Mouse (Mus musculus) midbrain, embryonic 12.5 days (tissue): ENCODE measurements around the gene Gm9803. TPM values are rescaled to one million over a fixed set of nuclear protein-coding genes. Genes with fewer than 3 reads are reported as not detected.
"Not testable (repeated sequence)": the region's sequence is repeated elsewhere in the genome, so short reads cannot be mapped to it uniquely, and the experiment has no call there.

Experiments used
- ATAC-seq: fragments of 200-750 bp; cut with Nextera tagmentation; 2 replicates; pipeline ENCODE4 v1.8.0; 2017; ENCODE audit warnings: low read depth, moderate TSS enrichment, moderate library complexity; ENCODE audit not compliant: low FRiP score
- H3K27ac ChIP-seq: fragments of 300-500 bp; sonication (generic); replicated peaks from 2 replicates; pipeline ENCODE4 v1.5.1; 2016; ENCODE audit warnings: mild to moderate bottlenecking
- H3K27me3 ChIP-seq: fragments of 300-500 bp; sonication (generic); 2 replicates; pipeline ENCODE4 v1.6.1; 2016; ENCODE audit warnings: mild to moderate bottlenecking
- H3K36me3 ChIP-seq: fragments of 300-500 bp; sonication (generic); 2 replicates; pipeline ENCODE4 v1.6.1; 2016
- H3K4me1 ChIP-seq: fragments of 300-500 bp; sonication (generic); 2 replicates; pipeline ENCODE4 v1.6.1; 2016
- H3K4me2 ChIP-seq: fragments of 300-500 bp; sonication (generic); replicated peaks from 2 replicates; pipeline ENCODE4 v1.6.1; 2016; ENCODE audit warnings: mild to moderate bottlenecking, moderate library complexity
- H3K4me3 ChIP-seq: fragments of 300-500 bp; sonication (generic); 2 replicates; pipeline ENCODE4 v1.5.1; 2016; ENCODE audit warnings: mild to moderate bottlenecking
- H3K9ac ChIP-seq: fragments of 300-500 bp; sonication (generic); replicated peaks from 2 replicates; pipeline ENCODE4 v1.6.1; 2016; ENCODE audit warnings: mild to moderate bottlenecking, moderate library complexity
- H3K9me3 ChIP-seq: fragments of 300-500 bp; sonication (generic); 2 replicates; pipeline ENCODE4 v1.6.1; 2016; ENCODE audit warnings: mild to moderate bottlenecking
- WGBS: fragments of 180-500 bp; shearing (Covaris S2); methylation state at CpG from one replicate; pipeline ENCODE4 v1.1.7; 2016; 5-methylcytosine and 5-hydroxymethylcytosine counted together
- polyA plus RNA-seq: library from polyadenylated mRNA; unstranded; fragments of >200 nt; fragmentation: Nextera tagmentation; extraction: Ambion mirVana; gene quantifications from 2 replicates; pipeline ENCODE4 v1.2.1, GENCODE M21; 2016

Gm9803 gene
- 11.5 and 15.8 TPM in 2 replicates for polyA plus RNA-seq

DNA sequence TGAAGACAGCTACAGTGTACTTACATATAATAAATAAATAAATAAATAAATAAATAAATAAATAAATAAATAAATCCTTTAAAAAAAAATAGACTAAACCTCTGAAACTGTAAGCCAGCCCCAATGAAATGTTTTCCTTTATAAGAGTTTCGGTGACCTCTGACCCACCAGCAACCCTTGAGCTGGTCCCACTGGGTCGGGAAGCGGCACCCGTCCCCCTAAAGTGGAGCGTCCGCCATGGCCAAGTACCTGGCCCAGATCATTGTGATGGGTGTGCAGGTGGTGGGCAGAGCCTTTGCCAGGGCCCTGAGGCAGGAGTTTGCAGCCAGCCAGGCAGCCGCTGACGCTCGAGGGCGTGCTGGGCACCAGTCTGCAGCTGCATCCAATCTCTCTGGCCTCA, at the start of gene Gm9803:
Gene Gm9803, plus strand, starts transcription at position 154 of the 400 bp plus-strand sequence.
- H3K27ac ChIP-seq, H3K9ac ChIP-seq, H3K9me3 ChIP-seq, ATAC-seq, H3K4me2 ChIP-seq, H3K27me3 ChIP-seq, H3K4me3 ChIP-seq: not testable (repeated sequence)
- peaks cover 14% of the 10 kb centered on the region for H3K36me3 ChIP-seq
- WGBS, result 96% methylated on average over 10 of the region's 10 CpGs
- peaks cover 21% of the 10 kb centered on the region for H3K4me1 ChIP-seq

DNA sequence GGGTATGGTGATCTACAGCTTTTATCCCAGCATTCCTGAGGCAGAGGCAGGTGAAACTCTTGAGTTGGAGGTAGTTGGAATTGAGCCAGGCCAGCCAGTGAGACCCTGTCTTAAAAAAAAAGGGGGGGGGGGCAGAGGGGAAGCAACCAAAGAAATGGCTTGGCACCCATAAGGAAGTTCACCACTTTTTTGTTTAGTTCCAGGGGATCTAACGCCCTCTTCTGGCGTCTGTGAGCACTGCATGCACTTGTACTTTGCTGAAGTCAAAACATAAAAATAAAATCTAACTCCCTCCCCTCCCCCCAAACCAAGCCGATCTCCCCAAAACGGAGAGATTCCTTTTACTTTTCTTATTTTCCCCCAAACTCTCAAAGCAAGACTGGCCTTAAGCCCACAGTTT, 48.5 kb upstream of the Gm9803 start:
- no peak for ATAC-seq
- Histone ChIP-seq H3K9ac (no peak overlapping the region), H3K27ac (no peak overlapping the region), H3K4me3 (no peak overlapping the region), H3K4me2 (no peak overlapping the region), H3K27me3 (no peaks in the 10 kb centered on the region), H3K36me3 (no peaks in the 10 kb centered on the region), H3K4me1 (peaks cover 14% of the 10 kb centered on the region), H3K9me3 (no peaks in the 10 kb centered on the region)
- 55% methylated on average over 4 of the region's 4 CpGs for WGBS

DNA sequence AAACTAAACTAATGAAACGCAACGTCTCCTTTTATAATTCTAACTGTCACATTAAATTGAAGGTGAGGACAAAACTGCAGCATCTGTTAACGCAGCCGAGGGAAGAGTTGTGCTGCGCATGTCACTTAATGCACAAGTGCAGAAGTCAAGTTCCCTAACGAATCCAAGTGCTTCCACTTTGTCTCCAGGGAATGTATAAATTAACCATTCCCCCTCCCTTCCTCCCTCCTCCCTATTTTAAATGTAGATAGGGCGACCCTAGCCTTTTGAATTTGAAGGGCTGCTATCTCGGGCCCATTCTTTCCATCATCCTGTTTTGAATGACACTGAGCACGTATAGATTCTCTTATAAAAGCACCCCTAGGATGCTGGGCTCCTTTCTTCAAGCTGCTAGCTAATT, 46.4 kb upstream of the Gm9803 start:
- Histone ChIP-seq H3K4me1 (peaks cover 34% of the 10 kb centered on the region), H3K9me3 (no peaks in the 10 kb centered on the region), H3K27me3 (no peaks in the 10 kb centered on the region), H3K27ac (peak overlapping the region; percentile 98), H3K4me3 (peak overlapping the region; percentile 75), H3K4me2 (peak overlapping the region; percentile 93), H3K36me3 (no peaks in the 10 kb centered on the region), H3K9ac (peak overlapping the region; percentile 93; the same call in 1 of the 2 replicates)
- no peak for ATAC-seq
- WGBS, result 2% methylated on average over 9 of the region's 9 CpGs

DNA sequence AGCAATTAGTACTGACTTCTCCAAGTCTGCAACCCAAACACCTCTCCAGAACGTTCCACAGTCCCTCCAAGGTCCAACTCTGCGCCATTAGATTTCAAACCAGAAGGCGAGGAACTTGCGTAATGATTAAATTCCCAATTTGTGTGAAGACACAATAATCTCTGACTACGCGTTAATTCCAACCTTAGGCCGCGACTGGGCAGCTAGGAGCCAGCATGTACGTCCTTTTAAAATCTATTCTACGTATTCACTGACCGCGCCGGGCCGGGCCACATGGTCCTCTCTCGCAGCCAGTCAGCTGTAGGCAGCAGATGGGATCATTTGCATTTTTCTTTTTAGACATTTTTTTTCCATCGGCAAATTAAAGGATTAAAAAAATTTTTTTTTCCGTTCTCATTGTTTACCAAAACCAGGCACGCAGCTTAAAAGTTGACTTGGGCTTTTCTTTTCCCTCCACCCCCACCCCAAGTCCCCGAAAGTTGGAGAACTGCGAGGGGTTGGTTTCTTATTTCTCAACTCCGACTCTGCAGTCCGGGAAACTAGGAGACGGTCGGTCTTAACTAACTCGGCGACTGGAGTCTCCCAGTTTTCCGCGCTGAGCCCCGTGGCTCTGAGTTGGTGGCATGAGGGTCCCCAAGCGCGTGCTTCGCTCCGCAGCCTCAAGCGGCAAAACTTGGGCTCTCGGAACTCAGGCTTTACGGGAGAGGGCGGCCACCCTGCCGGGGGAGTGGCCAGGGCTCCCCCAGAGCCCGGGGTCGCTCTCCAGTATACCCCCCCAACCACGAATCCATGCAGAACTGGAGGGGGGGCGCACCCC, 45.8 kb upstream of the Gm9803 start:
- Histone ChIP-seq H3K9me3 (no peaks in the 10 kb centered on the region), H3K9ac (peak overlapping the region; percentile 93), H3K36me3 (no peaks in the 10 kb centered on the region), H3K27ac (peak overlapping the region; percentile 98), H3K4me1 (peaks cover 38% of the 10 kb centered on the region), H3K27me3 (no peaks in the 10 kb centered on the region), H3K4me2 (peak overlapping the region; percentile 93), H3K4me3 (peak overlapping the region; percentile 75)
- under 1% methylated on average over 42 of the region's 42 CpGs for WGBS
- ATAC-seq, result peak; percentile 67

DNA sequence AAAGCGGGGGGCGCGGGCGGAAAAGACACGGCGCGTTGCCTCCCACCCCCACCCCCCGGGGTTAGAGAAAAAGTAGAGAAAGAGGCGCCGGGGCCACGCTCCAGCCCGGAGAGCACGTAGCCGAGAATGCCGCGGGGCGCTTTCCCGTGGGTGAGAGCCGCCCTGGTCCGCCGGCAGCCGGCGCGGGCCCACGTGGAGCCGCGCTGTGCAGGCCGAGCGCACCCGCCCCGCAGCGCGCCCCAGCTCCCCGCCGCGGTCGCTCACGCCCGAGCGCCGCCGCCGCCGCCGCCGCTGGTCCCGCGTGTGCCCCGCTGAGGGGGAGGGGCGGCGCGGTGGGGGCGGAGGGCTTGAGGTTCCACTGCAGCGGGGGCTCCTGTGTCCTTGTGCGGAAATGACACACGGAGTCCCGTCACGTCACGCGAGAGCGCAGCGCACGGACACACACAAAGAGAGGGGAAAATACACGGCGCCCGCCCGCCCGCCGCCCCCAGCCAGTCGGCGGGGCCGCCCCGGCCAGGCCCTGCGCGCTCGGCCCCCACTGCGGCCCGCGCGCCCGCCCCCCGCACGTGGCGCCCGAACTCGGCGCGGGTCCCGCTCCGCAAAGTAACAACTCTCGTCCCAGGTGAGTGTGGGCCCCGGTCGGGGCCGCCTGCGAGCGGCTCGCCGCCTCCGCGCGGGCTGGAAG, 45.0 kb upstream of the Gm9803 start, which contains the start of gene Bend3:
Gene Bend3, plus strand, starts transcription at position 81 of the 685 bp plus-strand sequence.
- ATAC-seq, result peak; percentile 51
- WGBS, result under 1% methylated on average over 65 of the region's 101 CpGs
- Histone ChIP-seq H3K9me3 (no peaks in the 10 kb centered on the region), H3K4me1 (peaks cover 45% of the 10 kb centered on the region), H3K36me3 (no peaks in the 10 kb centered on the region), H3K4me3 (peak within 1 kb of the TSS; percentile 75), H3K4me2 (peak within 1 kb of the TSS; percentile 93), H3K27ac (peak within 1 kb of the TSS; percentile 98), H3K9ac (peak within 1 kb of the TSS; percentile 93), H3K27me3 (no peaks in the 10 kb centered on the region)

DNA sequence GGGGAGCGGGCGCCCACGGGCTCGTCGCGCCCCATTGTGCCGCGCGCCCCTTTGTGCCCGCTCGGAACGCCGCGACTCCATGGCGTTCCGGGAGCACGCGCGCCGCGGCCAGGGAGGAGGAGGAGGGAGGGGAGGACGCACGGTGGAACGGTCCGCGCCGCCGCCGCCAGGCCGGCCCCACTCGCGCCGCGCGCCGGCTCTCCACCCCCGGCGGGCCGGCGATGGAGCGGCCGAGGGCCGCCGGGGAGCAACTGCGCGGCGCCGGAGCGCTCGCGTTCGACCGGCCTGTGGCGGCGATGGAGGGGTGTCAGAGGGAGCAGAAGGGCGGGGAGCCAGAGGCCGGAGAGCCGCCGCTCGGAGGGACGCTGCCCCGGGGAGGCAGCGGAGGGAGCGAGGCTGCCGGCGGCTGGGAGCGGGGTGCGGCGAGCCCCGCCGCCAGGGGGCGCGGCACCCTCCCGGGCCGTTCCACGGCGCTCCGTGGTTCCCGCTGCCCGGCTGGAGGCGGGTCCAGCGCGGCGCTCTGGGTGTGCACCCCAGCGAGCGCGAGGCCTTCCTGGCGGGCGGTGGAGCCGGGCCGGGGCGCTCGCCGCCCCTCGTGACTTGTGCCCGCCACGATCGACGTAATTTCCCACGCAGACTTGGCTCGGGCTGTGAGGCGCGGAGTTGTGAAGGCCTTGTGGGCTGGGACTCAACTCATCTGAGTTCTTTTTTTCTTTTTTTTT, 44.3 kb upstream of the Gm9803 start:
- Histone ChIP-seq H3K4me3 (peak overlapping the region; percentile 75), H3K36me3 (no peaks in the 10 kb centered on the region), H3K9me3 (no peaks in the 10 kb centered on the region), H3K9ac (peak overlapping the region; percentile 93), H3K4me2 (peak overlapping the region; percentile 93), H3K27ac (peak overlapping the region; percentile 98), H3K4me1 (peaks cover 45% of the 10 kb centered on the region), H3K27me3 (no peaks in the 10 kb centered on the region)
- ATAC-seq, result peak; percentile 76
- under 1% methylated on average over 98 of the region's 103 CpGs for WGBS

DNA sequence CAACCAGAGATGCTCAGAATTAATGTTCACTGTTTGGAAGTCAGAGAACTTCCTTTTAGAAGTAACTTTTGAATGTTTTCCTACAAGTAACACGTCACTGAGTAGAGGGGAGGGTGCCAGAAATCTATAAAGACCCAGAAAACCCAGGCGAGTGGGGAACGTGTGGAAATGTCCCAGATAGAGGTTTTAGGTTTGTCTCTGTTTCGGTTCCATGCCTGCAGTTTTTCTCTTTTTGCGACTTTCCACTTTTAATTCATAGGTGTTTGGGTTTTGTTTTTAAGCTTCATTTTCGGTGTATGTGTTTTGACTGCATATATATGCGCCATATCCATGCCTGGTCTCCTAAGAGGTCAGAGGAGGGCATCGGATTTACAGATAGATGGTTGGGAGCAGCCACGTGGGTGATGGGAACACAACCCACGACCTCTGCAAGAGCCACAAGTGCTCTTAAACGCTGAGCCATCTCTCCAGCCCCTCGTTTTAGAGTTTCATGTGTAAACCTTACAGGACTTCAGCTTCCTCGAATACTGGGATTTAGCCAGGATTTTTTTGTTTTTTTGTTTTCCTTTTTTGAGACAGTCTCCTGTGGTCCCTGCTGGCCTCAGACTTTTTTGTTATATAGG, 43.5 kb upstream of the Gm9803 start:
- H3K27ac ChIP-seq, result peak overlapping the region; percentile 98
- no peak for ATAC-seq
- H3K36me3 ChIP-seq, result no peaks in the 10 kb centered on the region
- WGBS, result 2% methylated on average over 13 of the region's 13 CpGs
- H3K27me3 ChIP-seq, result no peaks in the 10 kb centered on the region
- peaks cover 45% of the 10 kb centered on the region for H3K4me1 ChIP-seq
- peak overlapping the region; percentile 93 for H3K4me2 ChIP-seq
- peak overlapping the region; percentile 93 for H3K9ac ChIP-seq
- H3K9me3 ChIP-seq, result no peaks in the 10 kb centered on the region
- peak overlapping the region; percentile 75 for H3K4me3 ChIP-seq

DNA sequence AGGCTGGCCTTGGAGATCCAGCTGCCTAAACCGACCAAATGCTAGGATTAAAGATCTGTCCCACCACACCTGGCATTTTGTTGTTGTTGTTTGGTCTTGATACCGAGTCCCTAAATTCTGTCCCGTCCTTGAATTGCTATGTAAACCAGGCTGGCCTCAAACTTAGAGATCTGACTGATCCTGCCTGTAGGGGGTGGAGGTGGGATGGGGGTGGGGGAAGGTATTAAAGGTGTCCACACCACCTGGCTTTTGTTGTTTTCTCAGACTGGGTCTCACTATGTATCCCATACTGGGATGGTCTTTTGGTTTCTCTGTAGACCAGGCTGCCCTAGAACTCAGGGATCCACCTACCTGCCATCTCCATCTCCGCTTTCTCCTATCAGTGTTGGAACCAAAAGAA, 42.7 kb upstream of the Gm9803 start:
- Histone ChIP-seq H3K4me2 (peak overlapping the region; percentile 93), H3K27me3 (no peaks in the 10 kb centered on the region), H3K9me3 (no peaks in the 10 kb centered on the region), H3K4me1 (peaks cover 45% of the 10 kb centered on the region), H3K9ac (no peak overlapping the region), H3K4me3 (no peak overlapping the region), H3K36me3 (no peaks in the 10 kb centered on the region), H3K27ac (no peak overlapping the region)
- 38% methylated on average over 4 of the region's 4 CpGs for WGBS
- ATAC-seq, result no peak

DNA sequence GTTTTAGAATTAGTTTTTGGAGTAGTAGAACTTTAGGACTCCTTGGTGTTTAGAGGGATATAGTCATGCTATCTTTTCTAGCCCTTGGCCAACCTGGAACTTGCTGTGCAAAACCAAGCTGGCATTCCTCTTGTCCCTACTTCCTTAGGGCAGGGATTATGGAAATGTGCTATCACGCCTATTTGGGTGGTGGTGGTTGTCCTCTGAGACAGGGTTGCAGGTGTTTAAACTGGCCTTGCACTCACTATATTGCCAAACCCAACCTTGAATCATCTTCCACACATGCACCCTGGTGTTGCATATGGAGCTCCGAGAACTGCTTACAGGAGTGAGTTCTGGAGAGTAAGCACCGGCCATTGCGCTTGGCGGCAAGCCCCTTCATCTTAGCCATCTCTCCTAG, 41.9 kb upstream of the Gm9803 start:
- no peak for ATAC-seq
- no peak overlapping the region for H3K9ac ChIP-seq
- H3K4me2 ChIP-seq, result no peak overlapping the region
- H3K4me1 ChIP-seq, result peaks cover 44% of the 10 kb centered on the region
- H3K9me3 ChIP-seq, result no peaks in the 10 kb centered on the region
- no peak overlapping the region for H3K27ac ChIP-seq
- no peaks in the 10 kb centered on the region for H3K36me3 ChIP-seq
- H3K27me3 ChIP-seq, result no peaks in the 10 kb centered on the region
- WGBS, result 83% methylated on average over 5 of the region's 5 CpGs
- H3K4me3 ChIP-seq, result no peak overlapping the region

DNA sequence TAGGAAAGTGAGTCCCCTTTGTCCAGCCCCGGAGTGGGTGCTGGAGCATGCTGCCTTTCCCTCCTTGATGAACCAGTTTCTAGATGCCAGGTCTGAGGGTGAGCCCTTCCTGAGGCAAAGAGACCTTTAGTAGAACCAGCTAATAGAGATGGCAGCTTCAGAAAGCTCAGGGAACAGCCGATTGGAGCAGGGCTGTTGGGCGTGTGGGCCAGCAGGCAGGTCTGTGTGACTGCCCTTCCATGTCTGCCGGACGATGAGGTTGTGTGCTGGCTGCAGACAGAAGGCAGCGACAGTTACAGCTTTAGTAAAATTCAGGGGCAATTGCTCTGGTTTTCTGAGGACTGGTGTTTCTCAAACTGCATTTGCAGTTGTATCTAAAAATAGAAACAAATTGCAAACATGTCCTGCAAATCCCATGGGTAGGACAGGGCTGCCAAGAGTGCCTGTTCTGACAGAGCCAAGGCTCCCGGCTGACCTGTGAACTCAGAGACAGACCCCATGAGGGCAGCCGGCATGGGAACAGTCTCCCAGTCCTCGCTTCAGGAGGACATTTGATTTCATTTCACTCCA, 40.4 kb upstream of the Gm9803 start:
- 50% methylated on average over 9 of the region's 9 CpGs for WGBS

DNA sequence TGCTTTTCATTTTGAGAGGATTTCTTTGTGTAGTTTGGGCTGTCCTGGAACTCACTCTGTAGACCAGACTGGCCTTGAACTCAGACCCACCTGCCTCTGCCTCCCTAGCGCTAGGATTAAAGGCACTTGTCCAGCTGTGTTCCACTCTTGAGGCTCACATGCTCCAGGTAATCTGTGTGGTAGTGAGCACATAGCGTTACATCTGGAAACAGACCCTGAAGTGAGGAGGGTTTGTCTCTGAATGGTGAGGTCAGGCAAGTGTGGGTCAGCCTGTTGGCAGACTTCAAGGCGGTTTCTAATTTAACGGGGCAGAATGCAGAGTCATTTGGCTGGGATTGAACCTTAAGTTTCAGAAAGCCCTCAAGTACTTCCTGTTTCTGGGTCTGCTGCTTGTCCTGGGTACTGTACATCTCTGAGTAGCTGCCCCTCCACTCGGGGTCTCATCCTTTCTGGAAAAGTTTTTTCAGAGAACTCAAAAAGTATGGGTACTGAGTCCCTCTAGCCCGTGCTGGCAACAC, 38.1 kb upstream of the Gm9803 start:
- Histone ChIP-seq H3K27me3 (no peaks in the 10 kb centered on the region), H3K9me3 (no peaks in the 10 kb centered on the region), H3K4me2 (no peak overlapping the region), H3K9ac (no peak overlapping the region), H3K27ac (no peak overlapping the region), H3K36me3 (no peaks in the 10 kb centered on the region), H3K4me1 (peaks cover 34% of the 10 kb centered on the region), H3K4me3 (no peak overlapping the region)
- 94% methylated on average over 6 of the region's 6 CpGs for WGBS
- no peak for ATAC-seq

More for the DNA sequence above, 40.4 kb upstream of the Gm9803 start:
- no peaks in the 10 kb centered on the region for H3K9me3 ChIP-seq
- no peaks in the 10 kb centered on the region for H3K27me3 ChIP-seq
- peaks cover 35% of the 10 kb centered on the region for H3K4me1 ChIP-seq
- 0 out of 2 replicates have a peak overlapping the region, but pooled peaks have one; percentile 11 for H3K9ac ChIP-seq
- H3K27ac ChIP-seq, result no peak overlapping the region
- no peak for ATAC-seq
- no peak overlapping the region for H3K4me2 ChIP-seq
- H3K36me3 ChIP-seq, result no peaks in the 10 kb centered on the region
- no peak overlapping the region for H3K4me3 ChIP-seq
